Mouse (Mus musculus): Measurements from ENCODE around the gene Snx17. TPM values are rescaled to one million over a fixed set of nuclear protein-coding genes. Genes with fewer than 3 reads are reported as not detected.

Gene Snx17
- 57.0 TPM for total RNA-seq (2023)

DNA sequence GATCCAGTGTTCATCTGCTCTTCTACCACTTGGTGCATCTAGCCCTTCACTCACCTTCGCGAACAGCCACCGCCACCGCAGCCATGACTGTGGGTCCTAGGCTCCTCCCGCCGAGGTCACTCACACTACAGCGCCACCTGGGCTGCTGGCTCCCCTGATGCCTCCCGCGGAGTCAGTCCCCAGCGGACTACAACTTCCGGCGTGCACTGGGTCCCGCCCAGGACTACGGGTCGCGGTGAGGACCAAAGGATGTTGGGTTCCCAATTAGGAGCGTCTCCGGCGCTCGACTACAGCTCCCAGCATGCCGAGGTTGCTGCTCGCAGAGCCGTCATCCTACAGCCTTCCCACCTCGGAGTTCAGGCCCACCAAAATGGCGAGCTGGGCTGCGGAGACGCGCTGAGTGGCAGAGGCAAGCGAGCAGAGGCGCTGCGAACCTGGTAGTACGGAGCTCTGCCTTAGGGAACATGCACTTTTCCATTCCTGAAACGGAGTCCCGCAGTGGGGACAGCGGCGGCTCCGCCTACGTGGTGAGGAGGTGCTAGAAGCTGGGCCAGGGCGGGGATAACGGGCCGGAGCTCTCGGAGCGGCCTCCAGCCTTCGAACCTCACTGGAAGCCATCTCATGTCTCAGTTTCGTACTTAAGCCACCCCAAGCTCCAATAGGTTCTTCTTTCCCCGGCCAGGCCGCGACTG lies at the start of gene Snx17, which contains the start of gene Eif2b4:
Snx17 (plus strand) TSS at position 289 of the 692 bp plus-strand sequence.
Eif2b4 (minus strand) TSS at position 492 of the 692 bp plus-strand sequence.

DNA sequence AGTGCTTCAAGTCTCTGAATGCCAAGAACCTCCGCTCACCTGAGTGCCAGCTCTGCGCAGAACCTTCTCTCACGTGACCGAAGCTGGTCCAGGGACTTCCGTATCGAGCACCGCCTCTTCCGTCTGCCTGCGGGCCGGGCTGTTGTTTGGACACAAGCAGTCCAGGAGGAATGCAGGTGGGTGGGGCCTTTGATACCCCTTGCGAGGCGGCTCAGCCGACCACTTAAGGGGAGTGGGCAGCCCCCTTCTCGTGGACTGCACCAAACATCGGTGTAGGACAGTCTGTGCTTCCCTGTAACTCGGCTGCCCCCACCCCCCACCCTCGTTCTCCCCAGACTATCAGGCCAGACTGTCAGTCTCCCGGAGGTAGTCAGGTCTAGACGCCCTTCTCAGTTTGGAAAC lies 38.9 kb upstream of the Snx17 start, which contains the start of gene Mpv17:
Mpv17 (minus strand) TSS at position 100 of the 402 bp plus-strand sequence.

DNA sequence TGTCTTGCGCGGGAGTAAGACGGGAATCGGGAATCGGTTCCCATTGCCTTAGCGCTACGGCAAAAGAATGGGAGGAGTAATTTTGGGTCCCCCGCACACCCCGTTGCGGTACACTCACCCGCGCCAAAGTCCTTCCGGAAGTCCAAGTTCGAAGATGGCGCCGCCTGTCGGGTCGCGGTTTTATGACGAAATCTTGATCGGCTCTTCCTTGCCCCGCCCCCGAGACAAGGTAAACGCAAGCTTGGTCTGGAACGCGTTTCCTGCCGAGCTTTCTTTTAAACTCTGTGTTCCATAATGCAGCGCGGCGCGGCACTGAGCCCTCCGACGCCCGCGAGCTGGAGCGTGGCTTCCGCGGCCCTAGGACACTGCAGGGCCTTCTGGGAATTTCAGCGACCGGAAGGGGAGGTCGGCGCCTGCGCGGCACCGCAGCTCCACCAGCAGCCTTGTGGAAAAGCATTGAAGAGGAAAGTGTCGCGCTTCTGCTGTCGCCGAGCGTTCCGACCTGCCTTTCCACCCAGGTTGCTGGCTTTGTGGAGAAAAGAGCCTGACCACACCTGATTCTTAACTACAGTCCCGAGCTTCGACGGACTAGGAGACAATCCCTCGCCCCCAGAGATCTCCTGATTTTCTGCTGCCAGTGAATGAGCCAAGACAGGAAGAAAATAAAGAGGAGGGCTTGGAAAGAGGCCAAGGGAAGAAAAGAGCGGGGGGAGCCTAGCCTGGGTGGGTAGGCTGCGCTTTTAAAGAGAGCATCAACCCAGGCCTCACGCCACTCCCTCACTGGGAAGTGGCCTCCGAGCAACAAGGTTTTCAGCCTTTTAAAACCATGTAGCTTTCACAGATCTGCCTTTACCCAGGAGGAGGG lies 13.0 kb upstream of the Snx17 start, which contains the start of the genes Gm29609 and Gtf3c2:
Gm29609 (minus strand) TSS at position 146 of the 865 bp plus-strand sequence.
Gtf3c2 (minus strand) TSS at position 379 of the 865 bp plus-strand sequence.

DNA sequence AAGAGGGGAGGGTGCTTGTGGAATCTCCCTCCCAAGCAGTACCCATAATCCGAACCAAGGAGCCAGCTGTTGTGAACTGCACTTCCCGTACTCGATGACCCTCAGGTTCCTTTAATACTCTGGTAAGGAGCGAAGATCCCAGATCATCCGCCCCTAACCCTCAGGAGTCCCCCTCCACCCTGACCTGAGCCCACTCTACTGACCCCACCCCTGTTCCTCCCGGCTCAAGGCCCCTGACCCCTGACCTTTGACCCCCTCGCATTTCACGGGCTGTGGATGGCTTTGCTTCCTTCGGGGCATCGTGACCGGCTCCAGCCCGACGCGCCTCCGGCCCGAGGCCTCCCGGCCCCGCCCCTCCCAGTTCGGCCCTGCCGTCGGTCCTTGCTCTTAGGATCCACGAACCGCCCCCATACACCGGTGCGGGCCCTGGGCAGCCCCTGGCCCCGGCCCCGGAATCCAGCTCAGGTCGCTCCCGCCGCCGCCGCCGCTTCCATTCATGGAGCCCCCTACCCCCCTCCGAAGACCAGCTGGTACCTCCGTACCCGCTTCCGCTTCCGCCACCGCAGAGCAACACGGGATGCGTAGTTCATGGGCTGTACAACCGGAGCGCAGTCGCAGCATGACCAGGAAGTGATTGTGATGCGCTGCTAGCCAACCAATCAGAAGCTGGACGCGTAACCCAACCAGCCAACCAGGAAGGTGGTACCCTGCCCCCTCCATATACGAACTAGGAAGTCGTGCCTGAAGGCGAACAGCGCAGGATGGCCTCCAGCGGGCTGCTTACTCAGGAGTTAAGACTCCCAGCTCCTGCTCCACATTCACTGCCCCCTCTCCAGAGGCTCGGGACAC lies 8.9 kb downstream of the Snx17 start, which contains the start of gene Zfp513:
Zfp513 (minus strand) TSS at position 562 of the 849 bp plus-strand sequence.

DNA sequence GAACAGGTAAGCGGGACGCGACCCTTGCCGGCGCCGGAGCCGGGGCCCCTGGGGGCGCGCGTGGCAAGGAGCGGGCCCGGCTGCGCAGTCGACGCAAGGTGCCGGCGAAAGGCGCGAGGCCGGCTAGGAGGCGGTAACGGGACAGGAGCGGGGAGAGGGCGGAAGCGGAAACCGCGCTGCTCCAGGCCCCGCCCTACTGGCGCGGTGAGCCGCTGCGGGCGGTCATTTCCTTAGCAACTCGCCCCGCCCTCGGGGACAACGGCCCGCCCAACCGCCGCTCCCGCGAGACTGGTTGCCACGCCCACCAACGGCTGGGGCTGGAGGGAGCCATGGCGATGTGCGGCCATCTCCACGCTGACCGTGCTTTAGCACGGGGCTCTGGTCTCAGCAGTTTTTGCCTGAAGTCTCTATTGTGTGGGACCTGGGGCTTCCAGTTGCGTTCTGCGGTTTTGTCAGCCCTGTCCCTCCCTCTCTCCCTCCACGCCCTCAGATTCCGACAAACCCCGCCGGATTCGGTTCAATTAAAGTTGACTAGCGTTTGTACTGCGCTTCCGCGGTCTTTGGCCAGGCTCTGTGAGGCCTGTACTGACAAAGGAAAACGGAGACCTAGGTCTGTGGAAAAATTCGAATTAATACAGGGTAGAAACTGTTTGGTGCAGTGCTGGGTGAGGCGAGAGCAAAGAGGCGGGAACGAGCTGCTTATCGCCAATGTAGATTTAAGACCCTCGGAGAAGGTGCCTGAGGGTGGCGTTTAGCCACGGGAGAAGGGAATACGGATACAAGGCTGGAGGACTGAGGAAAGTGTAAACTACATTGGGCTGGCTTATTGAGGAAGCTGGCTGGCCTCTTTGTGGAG lies 27.6 kb downstream of the Snx17 start, which contains the start of gene Ppm1g:
Ppm1g (minus strand) TSS at position 240 of the 856 bp plus-strand sequence.

DNA sequence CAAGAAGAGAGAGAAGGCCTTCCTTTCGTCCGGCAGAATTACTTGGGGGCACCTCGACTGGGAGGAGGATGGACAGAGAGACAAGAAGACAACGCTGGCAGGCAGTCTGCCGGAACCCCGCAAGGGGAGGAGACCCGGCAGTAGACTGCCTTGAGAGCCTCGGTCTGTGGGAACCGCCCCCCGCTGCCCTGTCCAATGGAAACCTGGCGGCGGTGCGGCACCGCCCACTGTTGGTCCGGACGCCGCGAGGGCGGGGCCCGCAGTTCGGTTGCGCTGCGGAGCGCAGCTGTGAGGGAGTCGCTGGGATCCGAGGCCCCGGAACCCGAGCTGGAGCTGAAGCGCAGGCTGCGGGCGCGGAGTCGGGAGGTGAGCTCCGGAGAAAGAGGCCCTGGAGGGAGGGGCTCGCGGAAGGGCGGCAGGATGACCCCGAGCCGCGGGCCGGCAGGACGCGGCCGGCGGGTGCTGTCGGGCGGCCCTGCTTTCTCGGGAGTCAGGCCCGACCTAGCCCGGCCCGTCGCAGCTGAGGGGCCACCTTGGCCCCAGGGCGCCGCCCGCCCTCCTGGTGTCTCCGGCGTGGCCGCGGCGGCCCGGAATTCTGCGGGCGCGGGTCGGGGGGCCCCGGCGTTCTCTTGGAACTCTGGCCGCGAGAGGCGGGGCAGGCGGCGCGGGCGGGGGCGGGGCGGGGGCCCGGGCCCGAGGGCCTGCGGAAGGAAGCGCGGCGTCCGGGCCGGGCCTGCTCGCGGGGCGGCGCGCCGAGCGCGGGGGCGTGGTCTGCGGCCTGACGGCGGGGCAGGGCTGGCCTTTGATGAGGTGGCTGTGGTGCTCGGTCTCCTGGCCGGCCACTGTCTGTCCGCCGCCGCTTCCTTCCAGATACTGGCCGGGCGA lies 47.9 kb downstream of the Snx17 start, which contains the start of the genes Nrbp1 and Gm9970:
Nrbp1 (plus strand) TSS at position 228 of the 885 bp plus-strand sequence.
Gm9970 (minus strand) TSS at position 596 of the 885 bp plus-strand sequence.

Other genes with a start within 250 kb of the Snx17 start
- gene Cgref1, start 247.6 kb upstream of the Snx17 start, total RNA-seq (2023) = not detected
- gene Preb, start 232.9 kb upstream of the Snx17 start, total RNA-seq (2023) = 180 TPM
- gene Tcf23, start 224.6 kb upstream of the Snx17 start, total RNA-seq (2023) = not detected
- gene Atraid, start 144.9 kb upstream of the Snx17 start, total RNA-seq (2023) = 26.5 TPM
- gene Slc5a6, start 144.3 kb upstream of the Snx17 start, total RNA-seq (2023) = 8.3 TPM
- gene Cad, start 138.4 kb upstream of the Snx17 start, total RNA-seq (2023) = 53.8 TPM
- gene Dnajc5g, start 86.9 kb upstream of the Snx17 start, total RNA-seq (2023) = not detected
- not detected for gene Slc30a3, start 85.0 kb upstream of the Snx17 start, total RNA-seq (2023)
- not detected for gene Trim54, start 76.5 kb upstream of the Snx17 start, total RNA-seq (2023)
- gene Ucn, start 54.4 kb upstream of the Snx17 start, total RNA-seq (2023) = not detected
- 16.1 TPM for gene Mpv17, start 39.0 kb upstream of the Snx17 start, total RNA-seq (2023)
- 2.9 TPM for gene Gm29609, start 13.3 kb upstream of the Snx17 start, total RNA-seq (2023)
- gene Gtf3c2, start 13.1 kb upstream of the Snx17 start, total RNA-seq (2023) = 166 TPM
- 43.7 TPM for gene Eif2b4, start 203 bp downstream of the Snx17 start, total RNA-seq (2023)
- gene Zfp513, start 9.1 kb downstream of the Snx17 start, total RNA-seq (2023) = 21.2 TPM
- 153 TPM for gene Ppm1g, start 27.5 kb downstream of the Snx17 start, total RNA-seq (2023)
- 150 TPM for gene Nrbp1, start 47.6 kb downstream of the Snx17 start, total RNA-seq (2023)
- gene Gm9970, start 48.0 kb downstream of the Snx17 start, total RNA-seq (2023) = not detected
- gene Krtcap3, start 58.5 kb downstream of the Snx17 start, total RNA-seq (2023) = 25.8 TPM
- gene Ift172, start 97.9 kb downstream of the Snx17 start, total RNA-seq (2023) = 16.6 TPM
- 1.3 TPM for gene Fndc4, start 102.9 kb downstream of the Snx17 start, total RNA-seq (2023)
- gene Gckr, start 104.2 kb downstream of the Snx17 start, total RNA-seq (2023) = not detected